Mouse (Mus musculus) limb, embryonic 11.5 days (tissue): ENCODE results near the gene Comtd1. TPM values are rescaled to one million over a fixed set of nuclear protein-coding genes. Genes with fewer than 3 reads are reported as not detected.

Experiments
- ATAC-seq: fragments of 200-750 bp; cut with Nextera tagmentation; 2 replicates; pipeline ENCODE4 v1.8.0; 2017; ENCODE audit warnings: low read depth; ENCODE audit not compliant: insufficient number of reproducible peaks, low FRiP score, low TSS enrichment
- DNase-seq: peaks from one replicate; pipeline ENCODE4 v3.0.0-alpha.2; 2015; ENCODE audit warnings: low spot score
- H3K27ac ChIP-seq: fragments of 300-500 bp; sonication (generic); replicated peaks from 2 replicates; pipeline ENCODE4 v1.5.1; 2014; ENCODE audit warnings: low read depth, mild to moderate bottlenecking, low read length
- H3K27me3 ChIP-seq: fragments of 300-500 bp; sonication (generic); 2 replicates; pipeline ENCODE4 v1.6.1; 2014; ENCODE audit warnings: mild to moderate bottlenecking, low read length, mixed read lengths; ENCODE audit not compliant: control insufficient read depth, insufficient read depth
- H3K36me3 ChIP-seq: fragments of 300-500 bp; sonication (generic); 2 replicates; pipeline ENCODE4 v1.6.1; 2014; ENCODE audit warnings: mild to moderate bottlenecking, low read length, moderate library complexity, mixed read lengths; ENCODE audit not compliant: control insufficient read depth, insufficient read depth
- H3K4me1 ChIP-seq: fragments of 300-500 bp; sonication (generic); 2 replicates; pipeline ENCODE4 v1.6.1; 2014; ENCODE audit warnings: low read length, mixed read lengths; ENCODE audit not compliant: control insufficient read depth, insufficient read depth
- H3K4me2 ChIP-seq: fragments of 300-500 bp; sonication (generic); 2 replicates; pipeline ENCODE4 v1.6.1; 2014; ENCODE audit warnings: low read depth, mild to moderate bottlenecking, moderate library complexity; ENCODE audit not compliant: severe bottlenecking
- H3K4me3 ChIP-seq: fragments of 300-500 bp; sonication (generic); 2 replicates; pipeline ENCODE4 v1.5.1; 2014; ENCODE audit warnings: low read depth, low read length
- H3K9ac ChIP-seq: fragments of 300-500 bp; sonication (generic); 2 replicates; pipeline ENCODE4 v1.6.1; 2014; ENCODE audit warnings: mild to moderate bottlenecking, low read length
- H3K9me3 ChIP-seq: fragments of 300-500 bp; sonication (generic); 2 replicates; pipeline ENCODE4 v1.6.1; 2016; ENCODE audit warnings: low read length; ENCODE audit not compliant: control insufficient read depth
- WGBS: fragments of 180-500 bp; shearing (Covaris S2); extraction: QIAGEN DNeasy Blood & Tissue Kit; methylation state at CpG from one replicate; pipeline ENCODE4 v1.1.7; 2014; 5-methylcytosine and 5-hydroxymethylcytosine counted together
- polyA plus RNA-seq: library from polyadenylated mRNA; unstranded; fragments of >200 nt; fragmentation: Nextera tagmentation; extraction: Ambion mirVana; gene quantifications from 2 replicates; pipeline ENCODE4 v1.2.1, GENCODE M21; 2014

Comtd1 gene
- polyA plus RNA-seq, 1 experiment from 2014 or later, result 18.7 TPM

GRCm38 (mm10) chr14:21843263-21843662, 5.5 kb downstream of the Comtd1 start:
- ATAC-seq, result no peak

GRCm38 (mm10) chr14:21841819-21842592, 6.8 kb downstream of the Comtd1 start:
- no peak overlapping the region for H3K27ac ChIP-seq
- no peak for ATAC-seq
- H3K9ac ChIP-seq, result no peak overlapping the region
- peaks cover 35% of the 10 kb centered on the region for H3K36me3 ChIP-seq
- H3K9me3 ChIP-seq, result no peaks in the 10 kb centered on the region
- H3K27me3 ChIP-seq, result no peaks in the 10 kb centered on the region
- no peak for DNase-seq
- H3K4me3 ChIP-seq, result no peak overlapping the region
- H3K4me2 ChIP-seq, result no peak overlapping the region
- H3K4me1 ChIP-seq, result 0 out of 2 replicates have a peak, but pooled peaks cover 3% of the 10 kb centered on the region
- WGBS, result 92% methylated on average over 5 of the region's 5 CpGs

More at GRCm38 (mm10) chr14:21843263-21843662, 5.5 kb downstream of the Comtd1 start:
- H3K27me3 ChIP-seq, result no peaks in the 10 kb centered on the region
- no peaks in the 10 kb centered on the region for H3K9me3 ChIP-seq
- no peak overlapping the region for H3K27ac ChIP-seq
- peaks cover 35% of the 10 kb centered on the region for H3K36me3 ChIP-seq
- H3K4me1 ChIP-seq, result peaks cover 11% of the 10 kb centered on the region; the same call in 1 of the 2 replicates
- WGBS, result 86% methylated on average over 6 of the region's 6 CpGs
- no peak overlapping the region for H3K4me2 ChIP-seq
- H3K9ac ChIP-seq, result no peak overlapping the region
- no peak overlapping the region for H3K4me3 ChIP-seq
- no peak for DNase-seq

- H3K27ac ChIP-seq, result no peak overlapping the region
- no peaks in the 10 kb centered on the region for H3K4me1 ChIP-seq
- no peak overlapping the region for H3K4me2 ChIP-seq
- DNase-seq (no peak), ATAC-seq (no peak)
- no peak overlapping the region for H3K4me3 ChIP-seq
- H3K27me3 ChIP-seq, result no peaks in the 10 kb centered on the region
- H3K9ac ChIP-seq, result no peak overlapping the region
- WGBS, result 83% methylated on average over 8 of the region's 8 CpGs
- peaks cover 33% of the 10 kb centered on the region; the same call in 1 of the 2 replicates for H3K36me3 ChIP-seq
- no peaks in the 10 kb centered on the region for H3K9me3 ChIP-seq
Observed at GRCm38 (mm10) chr14:21838336-21839017, 10.3 kb downstream of the Comtd1 start.

- H3K9me3 ChIP-seq, result no peaks in the 10 kb centered on the region
- no peaks in the 10 kb centered on the region for H3K4me1 ChIP-seq
- H3K36me3 ChIP-seq, result peaks cover 4% of the 10 kb centered on the region; the same call in 1 of the 2 replicates
- H3K27me3 ChIP-seq, result no peaks in the 10 kb centered on the region
- no peak for ATAC-seq
- H3K27ac ChIP-seq, result peak overlapping the region; percentile 90
- no peak for DNase-seq
- H3K4me3 ChIP-seq, result peak overlapping the region; percentile 78
- H3K4me2 ChIP-seq, result peak overlapping the region; percentile 67
- under 1% methylated on average over 28 of the region's 28 CpGs for WGBS
- peak overlapping the region; percentile 96 for H3K9ac ChIP-seq
Observed at GRCm38 (mm10) chr14:21831830-21832403, 16.9 kb downstream of the Comtd1 start.

- under 1% methylated on average over 73 of the region's 73 CpGs for WGBS
- H3K27ac ChIP-seq, result peak overlapping the region; percentile 90
- no peaks in the 10 kb centered on the region for H3K27me3 ChIP-seq
- peak; percentile 99 for ATAC-seq
- H3K9me3 ChIP-seq, result no peaks in the 10 kb centered on the region
- peak overlapping the region; percentile 78 for H3K4me3 ChIP-seq
- H3K4me2 ChIP-seq, result peak overlapping the region; percentile 67
- peaks cover 4% of the 10 kb centered on the region; the same call in 1 of the 2 replicates for H3K36me3 ChIP-seq
- peak; percentile 97 for DNase-seq
- H3K4me1 ChIP-seq, result no peaks in the 10 kb centered on the region
- H3K9ac ChIP-seq, result peak overlapping the region; percentile 96
Observed at GRCm38 (mm10) chr14:21830876-21831767, 17.7 kb downstream of the Comtd1 start.

GRCm38 (mm10) chr14:21825786-21826491, 22.8 kb downstream of the Comtd1 start:
- Histone ChIP-seq H3K9ac (no peak overlapping the region), H3K27me3 (no peaks in the 10 kb centered on the region), H3K4me1 (no peaks in the 10 kb centered on the region), H3K4me2 (no peak overlapping the region), H3K4me3 (no peak overlapping the region), H3K36me3 (no peaks in the 10 kb centered on the region), H3K9me3 (no peaks in the 10 kb centered on the region), H3K27ac (no peak overlapping the region)
- WGBS, result 86% methylated on average over 9 of the region's 9 CpGs
- DNase-seq, result no peak
- no peak for ATAC-seq

GRCm38 (mm10) chr14:21824938-21825337, 23.8 kb downstream of the Comtd1 start, which contains the start of gene Vdac2:
Gene Vdac2 (plus strand): TSS chr14:21825238.
- no peaks in the 10 kb centered on the region for H3K9me3 ChIP-seq
- ATAC-seq, result no peak
- no peak for DNase-seq
- no peaks in the 10 kb centered on the region for H3K27me3 ChIP-seq
- no peaks in the 10 kb centered on the region for H3K36me3 ChIP-seq
- WGBS, result 82% methylated on average over 2 of the region's 2 CpGs
- no peak within 1 kb of the TSS for H3K4me3 ChIP-seq
- no peak within 1 kb of the TSS for H3K4me2 ChIP-seq
- H3K9ac ChIP-seq, result no peak within 1 kb of the TSS
- no peak within 1 kb of the TSS for H3K27ac ChIP-seq
- no peaks in the 10 kb centered on the region for H3K4me1 ChIP-seq
